Mouse (Mus musculus) CD4-positive, CD25-positive, alpha-beta regulatory T cell, adult 2 months (primary cell): ENCODE data around the gene Hnrnpf.

Source experiments
- DNase-seq: peaks from one replicate; pipeline ENCODE4 v3.0.0-alpha.2; 2012; ENCODE audit warnings: low read depth, low spot score

The Hnrnpf gene

GRCm38 (mm10) chr6:117920659-117921640, 20.8 kb downstream of the Hnrnpf start:
- DNase-seq = peak; percentile 84

- no peak for DNase-seq
These were observed 21.9 kb downstream of the Hnrnpf start for GRCm38 (mm10) chr6:117922041-117922440.

- DNase-seq = no peak
These were observed 26.9 kb downstream of the Hnrnpf start for GRCm38 (mm10) chr6:117926871-117927491.

- no peak for DNase-seq
These were observed 27.8 kb downstream of the Hnrnpf start for GRCm38 (mm10) chr6:117927955-117928354.

GRCm38 (mm10) chr6:117928746-117929145, 28.6 kb downstream of the Hnrnpf start:
- no peak for DNase-seq

- DNase-seq = no peak
These were observed 30.0 kb downstream of the Hnrnpf start for GRCm38 (mm10) chr6:117929945-117930655.

GRCm38 (mm10) chr6:117932325-117933051, 32.4 kb downstream of the Hnrnpf start:
- DNase-seq = peak; percentile 56

- DNase-seq = no peak
These were observed 34.2 kb downstream of the Hnrnpf start for GRCm38 (mm10) chr6:117934301-117934700.

GRCm38 (mm10) chr6:117935681-117936612, 35.8 kb downstream of the Hnrnpf start:
- DNase-seq = no peak

GRCm38 (mm10) chr6:117937222-117937932, 37.3 kb downstream of the Hnrnpf start, which contains the start of gene Fxyd4:
Fxyd4 (minus strand) TSS chr6:117937692.
- DNase-seq = peak; percentile 43

GRCm38 (mm10) chr6:117938951-117939350, 38.8 kb downstream of the Hnrnpf start:
- no peak for DNase-seq

- no peak for DNase-seq
These were observed 42.6 kb downstream of the Hnrnpf start for GRCm38 (mm10) chr6:117942769-117943168.

GRCm38 (mm10) chr6:117943899-117944298, 43.8 kb downstream of the Hnrnpf start:
- DNase-seq = peak; percentile 34

GRCm38 (mm10) chr6:117952330-117952729, 52.2 kb downstream of the Hnrnpf start:
- DNase-seq = peak; percentile 22

- DNase-seq = no peak
These were observed 56.0 kb downstream of the Hnrnpf start for GRCm38 (mm10) chr6:117956161-117956560.

GRCm38 (mm10) chr6:117956851-117957501, 56.9 kb downstream of the Hnrnpf start:
- no peak for DNase-seq

GRCm38 (mm10) chr6:117963201-117963600, 63.1 kb downstream of the Hnrnpf start:
- DNase-seq = peak; percentile 13

- DNase-seq = peak; percentile 56
These were observed 66.6 kb downstream of the Hnrnpf start for GRCm38 (mm10) chr6:117966729-117967128.
